Mouse (Mus musculus): ENCODE data around the gene B4galt5.

Gene B4galt5

DNA sequence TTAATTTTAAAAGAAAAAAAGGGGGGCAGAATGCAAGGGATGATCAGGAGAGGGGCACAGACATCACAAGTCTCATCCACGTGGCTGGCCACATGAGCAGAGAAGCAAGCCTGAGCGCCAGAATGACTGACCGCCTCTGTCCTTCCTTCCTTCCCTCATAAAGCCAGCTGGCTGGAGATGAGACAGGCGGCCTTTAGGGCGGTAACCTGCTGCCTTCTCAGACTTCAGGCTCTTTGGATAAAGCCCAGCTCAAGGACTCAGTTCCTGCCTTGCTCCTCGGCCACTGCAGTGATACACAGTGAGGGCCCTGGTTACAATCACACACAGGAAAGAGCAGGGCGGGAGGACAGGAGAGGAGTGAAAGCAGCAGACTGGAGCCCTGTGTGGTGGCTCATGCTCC is 94.8 kb downstream of the B4galt5 start:
- no peak for DNase-seq (ENCODE audit: low spot score in 2 of 2)

DNA sequence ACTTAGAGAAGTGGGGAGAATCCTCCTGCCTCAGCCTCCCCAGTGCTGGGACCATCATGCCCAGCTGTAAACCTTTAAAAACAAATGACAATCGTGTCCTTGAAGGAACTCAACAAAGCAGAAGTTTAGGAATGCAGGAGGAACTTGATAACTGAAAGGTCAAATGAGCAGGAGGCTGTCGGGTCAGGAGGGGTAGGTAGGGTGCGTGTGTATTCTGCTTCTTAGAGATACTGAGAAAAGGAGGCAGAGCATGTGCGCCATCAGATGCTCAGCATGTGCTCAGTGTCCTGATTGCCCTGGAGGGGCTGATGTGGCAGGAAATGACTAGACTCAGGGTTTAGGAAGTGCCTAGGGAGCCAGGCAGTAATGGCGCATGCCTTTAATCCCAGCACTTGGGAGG is 95.5 kb downstream of the B4galt5 start:
- no peak for DNase-seq (ENCODE audit: low spot score in 2 of 2)

DNA sequence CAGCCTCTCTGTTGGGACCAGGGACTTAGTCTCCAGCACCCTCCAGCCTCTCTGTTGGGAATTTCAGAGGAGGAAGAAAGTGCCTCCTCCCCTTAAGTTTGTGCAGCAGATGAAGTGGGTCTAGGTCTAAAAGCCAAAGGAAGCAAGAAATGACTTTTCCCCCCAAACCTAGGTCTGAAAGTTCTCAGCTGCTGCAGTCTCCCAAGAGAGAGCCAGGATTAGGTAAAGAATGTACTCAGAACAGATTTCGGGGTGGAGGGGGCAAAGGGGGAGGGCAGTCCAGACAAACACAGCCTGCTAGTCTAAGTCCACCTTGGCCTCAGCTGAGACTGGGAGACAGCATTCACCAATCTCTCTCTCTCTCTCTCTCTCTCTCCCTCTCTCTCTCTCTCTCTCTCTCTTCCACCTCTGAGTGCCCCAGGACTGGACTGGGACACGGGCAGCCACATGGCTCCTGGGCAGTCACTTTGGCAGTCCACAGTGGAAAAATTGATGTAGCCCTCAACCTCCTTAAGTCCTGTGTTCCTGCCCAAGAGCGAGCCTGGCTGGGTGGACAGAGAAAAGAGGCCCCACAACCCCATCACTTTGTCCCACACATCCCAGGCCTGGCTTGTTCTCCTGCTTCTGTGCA is 96.8 kb downstream of the B4galt5 start:
- no peak for DNase-seq (ENCODE audit: low spot score in 2 of 2)

DNA sequence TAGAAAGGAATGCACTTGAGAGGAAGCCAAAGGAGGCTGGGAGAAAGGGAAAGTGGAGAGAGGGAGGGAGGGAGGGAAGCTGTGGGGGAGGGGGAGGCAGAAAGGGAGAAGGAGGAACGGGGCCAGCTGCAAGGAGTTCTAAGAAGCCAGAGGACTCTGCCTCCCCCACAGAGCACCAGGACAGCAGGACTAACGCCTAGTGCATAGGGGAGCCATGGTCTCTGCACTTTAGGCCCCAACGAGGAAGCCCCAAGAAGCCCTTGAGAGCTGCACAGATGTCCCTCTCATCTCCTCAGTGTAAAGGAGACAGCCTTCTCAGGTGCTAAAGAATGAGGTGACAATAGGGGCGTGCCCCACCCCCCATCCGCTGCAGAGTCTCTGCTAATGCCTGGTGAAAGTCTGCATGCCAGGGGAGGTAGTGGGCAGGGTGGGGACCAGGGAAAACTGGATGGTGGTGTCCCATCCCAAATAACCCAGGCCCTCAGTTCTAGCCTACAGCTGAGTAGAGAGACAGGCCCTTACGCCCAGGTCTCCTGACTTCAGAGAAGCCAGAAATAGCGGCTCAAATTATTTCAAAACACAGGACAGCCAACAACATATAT is 98.1 kb downstream of the B4galt5 start:
- no peak for DNase-seq (ENCODE audit: low spot score in 2 of 2)

DNA sequence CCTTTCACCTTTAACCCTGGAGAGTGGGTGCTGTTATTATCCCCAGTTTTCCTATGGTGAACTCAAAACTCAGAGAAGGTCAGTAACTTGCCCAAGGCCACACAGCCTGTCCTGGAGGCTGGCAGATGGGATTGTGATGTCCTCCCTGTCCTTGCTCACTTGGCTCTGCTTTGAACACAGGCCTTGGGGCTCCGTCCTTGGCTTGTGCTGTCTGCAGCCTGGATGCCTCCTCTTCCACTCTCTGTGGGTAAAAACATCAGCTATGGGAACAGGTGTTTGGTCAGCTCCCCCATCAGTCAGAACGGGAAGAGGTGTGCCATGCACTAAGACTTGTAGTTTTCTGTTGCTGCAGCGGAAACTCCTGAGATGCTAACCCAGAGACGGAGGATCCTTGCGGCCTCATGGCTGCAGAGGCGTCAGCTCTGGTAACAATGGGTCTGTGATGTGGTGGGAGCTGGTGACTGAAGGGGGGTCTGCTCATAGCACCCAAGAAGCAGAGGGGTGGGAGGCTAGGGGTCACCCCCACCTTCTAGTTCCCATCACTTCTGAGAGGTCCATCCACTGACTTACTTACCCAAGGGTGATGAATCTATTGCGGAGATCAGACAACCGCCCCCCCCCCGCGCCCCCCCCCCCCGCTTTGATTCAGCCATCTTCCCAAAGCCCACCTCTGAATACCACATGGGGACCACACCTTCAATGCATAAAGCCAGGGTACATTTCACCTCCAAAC is 98.8 kb downstream of the B4galt5 start:
- DNase-seq (ENCODE audit: low spot score in 2 of 2): no peak

DNA sequence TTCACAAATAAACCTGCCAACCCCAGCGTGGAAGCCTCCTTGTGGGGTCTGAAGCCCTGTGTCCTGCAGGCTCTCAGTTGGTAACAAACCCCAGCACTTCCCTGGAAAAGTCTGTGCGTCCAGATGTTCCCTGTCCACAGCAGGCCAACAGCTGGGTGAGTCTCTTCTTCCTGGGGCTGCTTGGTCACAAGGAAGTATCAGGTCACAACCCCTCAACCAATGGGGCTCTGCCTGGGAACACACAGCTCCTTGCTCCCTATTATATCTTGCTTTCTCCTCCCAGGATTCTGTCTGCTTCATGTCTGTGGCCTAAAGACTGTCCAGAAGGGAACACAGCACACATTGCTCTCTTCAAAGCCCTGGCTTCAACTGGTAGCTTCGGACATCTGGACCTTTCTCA is 99.4 kb downstream of the B4galt5 start:
- no peak for DNase-seq (ENCODE audit: low spot score in 2 of 2)
